Mouse (Mus musculus) testis, adult 2 months (tissue): ENCODE results near the gene Fer1l4.

Experiments used
- CTCF ChIP-seq: fragments of 200-500 bp; IDR thresholded peaks from 2 replicates; pipeline ENCODE4 v1.5.1; 2012; ENCODE audit warnings: low read depth, mild to moderate bottlenecking, inconsistent platforms, low read length, moderate library complexity; ENCODE audit not compliant: control insufficient read depth, insufficient read depth, insufficient replicate concordance
- POLR2A ChIP-seq: fragments of 200-500 bp; IDR thresholded peaks from 2 replicates; pipeline ENCODE4 v1.6.1; 2012; ENCODE audit warnings: low read depth, mild to moderate bottlenecking, inconsistent platforms, low read length, moderate library complexity; ENCODE audit not compliant: control insufficient read depth

- TF ChIP-seq CTCF (no peak), POLR2A (no peak)
Measured at GRCm38 (mm10) chr2:155979328-155979991, 73.3 kb downstream of the Fer1l4 start.
